Mouse (Mus musculus) MEL (cell line): ENCODE data around the gene Trpm3.

Experiments
- CHD2 ChIP-seq: IDR thresholded peaks from 2 replicates; pipeline ENCODE4 v1.6.1; 2011; ENCODE audit warnings: low read length, improper control_type of control experiment
- E2F4 ChIP-seq: IDR thresholded peaks from 2 replicates; pipeline ENCODE4 v1.6.1; 2011; ENCODE audit warnings: low read depth, low read length, improper control_type of control experiment, borderline replicate concordance
- EP300 ChIP-seq, 2 experiments: IDR thresholded peaks; 2 replicates each; pipeline ENCODE4 v1.6.1; 2011; ENCODE audit warnings: improper control_type of control experiment in 2 of 2, low read length in 2 of 2, low read depth in 1 of 2, mild to moderate bottlenecking in 1 of 2
- MAFK ChIP-seq: IDR thresholded peaks from 2 replicates; pipeline ENCODE4 v1.6.1; 2011; ENCODE audit warnings: low read depth, mild to moderate bottlenecking, low read length, improper control_type of control experiment, borderline replicate concordance
- MAX ChIP-seq: IDR thresholded peaks from 2 replicates; pipeline ENCODE4 v1.6.1; 2011; ENCODE audit warnings: low read length, improper control_type of control experiment
- MYB ChIP-seq: IDR thresholded peaks from 2 replicates; pipeline ENCODE4 v1.6.1; 2011; ENCODE audit warnings: mild to moderate bottlenecking, low read depth, low read length, improper control_type of control experiment
- POLR2A ChIP-seq, 2 experiments: IDR thresholded peaks; 2 replicates each; pipeline ENCODE4 v1.6.1; 2011 to 2012; ENCODE audit warnings: low read length in 2 of 2, mild to moderate bottlenecking in 2 of 2, control low read depth in 1 of 2, improper control_type of control experiment in 1 of 2, low read depth in 1 of 2, moderate library complexity in 1 of 2; ENCODE audit not compliant: control insufficient read depth in 1 of 2, insufficient read depth in 1 of 2, poor library complexity in 1 of 2
- RAD21 ChIP-seq: IDR thresholded peaks from 2 replicates; pipeline ENCODE4 v1.6.1; 2011; ENCODE audit warnings: mild to moderate bottlenecking, low read depth, low read length, improper control_type of control experiment
- TCF12 ChIP-seq: IDR thresholded peaks from 2 replicates; pipeline ENCODE4 v1.6.1; 2014; ENCODE audit warnings: low read depth, mild to moderate bottlenecking, inconsistent platforms, low read length, improper control_type of control experiment, moderate library complexity
- USF1 ChIP-seq: IDR thresholded peaks from 2 replicates; pipeline ENCODE4 v1.6.1; 2014; ENCODE audit warnings: low read depth, mild to moderate bottlenecking, inconsistent platforms, low read length, improper control_type of control experiment, moderate library complexity
- ZC3H11A ChIP-seq: IDR thresholded peaks from 2 replicates; pipeline ENCODE4 v1.6.1; 2012; ENCODE audit warnings: low read depth, mild to moderate bottlenecking, inconsistent platforms, low read length, improper control_type of control experiment

DNA sequence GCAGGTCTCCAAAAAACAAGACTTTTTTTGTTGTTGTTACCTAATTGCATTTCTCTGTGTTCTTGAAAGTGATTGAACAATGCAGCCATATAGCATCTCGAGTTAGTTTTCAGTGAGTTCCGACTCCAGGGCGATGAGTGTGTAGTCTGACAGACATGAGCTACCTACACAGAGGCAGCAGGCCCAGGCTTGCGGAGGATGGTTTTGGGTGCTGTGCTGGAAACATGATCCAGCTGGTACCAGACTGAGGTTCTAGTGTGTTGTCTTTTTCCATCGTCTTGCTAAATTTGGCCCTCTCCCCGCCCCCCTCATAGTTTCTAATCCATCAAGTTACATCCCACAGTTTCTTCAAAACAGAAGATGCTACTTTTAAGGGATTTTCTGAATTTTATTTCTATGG, 110.2 kb downstream of the Trpm3 start:
- TF ChIP-seq POLR2A (IDR thresholded peaks at IDR 0.05; ENCODE audit: control insufficient read depth in 1 of 2, insufficient read depth in 1 of 2, low read depth in 1 of 2, low read length in 2 of 2, poor library complexity in 1 of 2) (no peak), RAD21 (no peak), MYB (no peak), TCF12 (no peak), USF1 (no peak), CHD2 (no peak), EP300 (IDR thresholded peaks at IDR 0.05; ENCODE audit: low read depth in 1 of 2, low read length in 2 of 2) (no peak), MAFK (no peak), MAX (no peak), ZC3H11A (no peak), E2F4 (no peak)
